Mouse (Mus musculus) mouse embryonic stem cell (cell line): ENCODE data around the gene Sh3pxd2a.

Experiments used
- in situ Hi-C, 2 experiments: fragments of 300-500 bp; cut with MboI; formaldehyde crosslinking; loops; 1 replicate in 1 of 2; 3 replicates in 1 of 2; pipeline ENCODE4 v1.14.3; 2019 to 2020; ENCODE audit warnings: low sequenced_read_pairs in 2 of 2, low pct_unique_long_range_greater_than_20kb in 1 of 2, mixed read lengths in 1 of 2; ENCODE audit not compliant: unreplicated experiment in 1 of 2

The Sh3pxd2a gene

DNA sequence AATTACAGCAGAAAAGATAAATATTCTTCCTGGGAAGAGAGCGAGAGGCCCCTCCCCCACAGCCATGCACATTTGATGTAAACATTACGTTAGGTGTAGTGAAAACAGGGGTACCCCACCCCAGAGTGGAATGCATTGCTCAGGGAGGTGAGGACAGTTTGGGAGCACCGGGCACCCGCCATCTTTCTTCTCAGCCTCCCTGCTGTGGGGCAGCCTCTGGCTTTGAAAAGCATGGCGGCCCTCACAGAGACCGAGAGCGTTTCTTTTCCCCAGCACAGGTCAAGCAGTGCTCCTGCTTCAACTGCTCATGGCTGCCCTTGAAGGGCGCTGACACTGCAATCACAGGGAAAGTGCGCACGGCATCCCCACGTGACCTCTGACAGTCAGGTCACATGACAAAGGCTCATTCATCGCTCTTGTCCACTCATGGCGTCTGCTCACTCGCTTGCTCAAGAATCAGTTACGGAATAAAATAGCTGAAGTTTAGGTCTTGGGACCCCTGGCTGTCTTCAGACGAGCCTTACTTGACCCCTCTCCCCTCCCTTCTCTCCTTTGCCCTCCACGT is 177.2 kb downstream of the Sh3pxd2a start:
- in situ Hi-C loops = no loop called here

DNA sequence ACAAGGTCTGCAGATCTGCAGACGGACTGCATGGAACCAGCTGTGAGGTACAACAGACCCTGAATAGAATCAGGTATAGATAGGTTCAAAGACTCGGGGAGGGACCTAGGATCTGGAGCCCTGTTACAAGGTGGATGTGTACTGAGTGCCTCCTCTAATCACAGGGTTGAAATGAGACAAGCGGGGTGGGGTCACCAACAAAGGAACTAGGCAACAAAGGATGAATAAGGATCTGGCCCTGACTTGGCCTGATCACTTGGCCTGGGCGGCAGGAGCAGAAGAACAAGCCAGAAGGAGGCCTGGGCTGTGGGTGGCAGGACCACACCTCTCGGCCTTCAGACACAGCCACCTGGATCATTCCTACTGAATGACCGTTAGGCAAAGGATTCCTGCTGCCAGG is 178.6 kb downstream of the Sh3pxd2a start:
- in situ Hi-C loops = no loop called here

DNA sequence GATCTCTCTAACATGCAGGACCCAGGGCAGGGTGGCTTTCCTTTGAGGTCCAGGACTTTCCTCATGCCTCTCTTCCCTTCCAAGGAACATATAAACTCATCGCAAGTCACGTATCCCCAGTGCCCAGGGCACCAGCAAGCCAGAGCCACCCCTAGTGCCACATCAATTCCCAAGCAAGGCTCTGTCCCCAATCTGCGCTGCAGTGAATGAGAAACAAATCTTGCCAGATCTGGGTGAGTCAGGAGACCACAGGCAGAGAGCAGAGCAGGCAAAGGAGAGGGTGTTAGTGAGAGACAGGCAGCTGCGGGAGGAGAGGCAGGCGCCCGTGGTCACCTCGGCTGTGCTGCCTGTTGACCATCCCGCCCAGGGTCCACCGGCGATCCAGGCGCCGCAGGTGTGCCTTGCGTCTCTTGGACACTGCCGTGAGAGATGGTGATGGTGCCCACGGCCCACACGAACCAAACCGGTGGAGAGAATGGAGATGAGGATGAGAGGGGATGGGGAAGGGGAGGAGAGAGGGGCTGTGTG is 181.4 kb downstream of the Sh3pxd2a start:
- in situ Hi-C loops = no loop called here

DNA sequence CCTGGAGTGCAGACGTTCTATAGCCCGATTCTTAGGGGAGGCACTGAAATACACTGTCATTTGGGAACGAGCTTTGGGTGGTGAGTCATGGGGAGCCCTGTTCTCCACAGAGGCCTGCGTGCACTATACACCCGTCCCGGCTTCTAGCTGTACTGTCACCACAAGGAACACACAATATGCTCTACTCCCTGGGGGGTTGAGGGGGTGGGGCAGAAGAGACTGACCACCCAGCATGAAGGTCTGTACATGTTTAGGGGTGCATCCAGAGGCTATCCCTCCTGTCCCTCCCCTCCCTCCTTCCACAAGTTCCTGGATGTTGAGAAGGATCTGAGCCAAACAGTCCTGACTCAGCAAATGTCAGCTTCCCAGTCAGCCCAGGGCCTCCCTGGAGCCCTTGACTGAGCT is 182.1 kb downstream of the Sh3pxd2a start:
- in situ Hi-C loops = no loop called here

DNA sequence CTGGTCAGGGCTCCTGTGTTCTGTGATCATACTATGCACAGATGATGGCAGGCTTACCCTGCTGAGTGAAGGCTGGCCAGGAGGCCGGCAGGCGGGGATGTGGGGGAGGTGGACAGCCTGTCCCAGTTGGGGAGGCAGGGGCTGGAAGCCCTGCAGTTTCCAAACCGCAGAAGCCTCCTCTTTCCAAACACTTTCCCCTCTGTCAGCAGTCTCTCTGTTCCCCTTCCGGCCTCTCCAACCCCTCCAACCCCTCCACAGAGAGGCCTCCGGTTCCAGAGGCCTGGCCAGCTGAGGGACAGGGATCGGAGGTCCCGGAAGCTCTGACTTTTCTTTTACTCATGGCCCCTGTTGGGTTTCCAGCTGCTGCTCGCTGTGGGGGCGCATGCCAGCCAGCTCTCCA is 183.3 kb downstream of the Sh3pxd2a start:
- in situ Hi-C loops = no loop called here

DNA sequence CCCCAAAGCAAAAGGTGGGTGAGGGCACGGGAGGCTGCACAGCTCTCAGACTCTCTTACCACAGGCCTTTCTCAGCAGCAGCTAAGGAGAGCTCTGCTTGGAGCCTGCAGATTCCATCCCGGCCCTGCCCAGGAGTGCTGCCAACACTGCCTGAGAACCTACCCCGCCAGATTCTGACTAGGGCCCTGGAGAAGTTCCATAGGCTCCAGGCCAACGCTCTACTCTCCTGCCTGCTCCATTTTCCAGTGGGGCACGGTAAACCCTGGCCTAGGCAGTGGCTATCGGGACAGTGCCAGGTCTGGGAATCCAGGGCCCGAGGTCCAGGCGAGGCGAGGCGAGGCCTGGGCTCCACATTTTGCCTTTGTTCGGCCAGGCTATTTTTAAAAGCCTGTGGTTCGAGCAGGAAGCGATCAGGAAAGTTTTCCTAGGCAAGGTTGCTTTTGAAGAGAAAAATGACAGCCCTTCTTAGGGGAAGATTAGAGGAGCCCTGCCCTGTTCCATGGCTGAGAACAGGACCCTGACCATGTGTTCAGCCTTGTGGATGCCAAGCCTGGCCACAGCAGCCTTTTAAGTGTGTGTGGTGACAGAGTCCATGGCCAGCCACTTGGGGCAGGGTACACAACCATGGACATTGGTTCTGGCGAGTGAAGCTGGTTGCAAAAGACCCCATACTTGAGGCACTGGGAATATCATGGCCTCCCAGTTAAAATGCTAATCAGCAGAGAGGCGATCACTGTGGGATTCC is 184.2 kb downstream of the Sh3pxd2a start:
- in situ Hi-C loops = loop anchor here in 1 of 2 experiments (10.0 kb wide), 1 partner anchor 205 kb away; no protein-coding TSS in a partner anchor

DNA sequence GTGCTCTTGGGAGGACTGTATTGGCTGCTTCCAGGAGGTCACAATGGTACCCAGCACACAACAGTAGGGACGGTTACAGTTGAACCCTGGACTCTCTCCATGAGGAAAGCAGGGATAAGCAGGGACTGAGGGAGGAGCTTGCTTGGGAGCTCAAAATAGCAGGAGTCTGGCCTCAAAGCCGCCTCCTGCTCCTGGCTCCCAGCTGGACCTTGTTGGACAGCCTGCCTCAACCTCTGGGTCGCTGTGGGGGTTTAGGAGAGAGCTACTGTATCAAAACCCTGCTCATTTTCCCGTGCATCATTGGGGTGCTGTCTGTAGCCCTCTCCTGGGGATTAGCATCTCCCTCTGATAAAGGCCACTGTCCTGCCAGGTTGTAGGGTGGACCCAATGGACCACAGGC is 184.8 kb downstream of the Sh3pxd2a start:
- in situ Hi-C loops = loop anchor here in 1 of 2 experiments (10.0 kb wide), 1 partner anchor 205 kb away; no protein-coding TSS in a partner anchor

DNA sequence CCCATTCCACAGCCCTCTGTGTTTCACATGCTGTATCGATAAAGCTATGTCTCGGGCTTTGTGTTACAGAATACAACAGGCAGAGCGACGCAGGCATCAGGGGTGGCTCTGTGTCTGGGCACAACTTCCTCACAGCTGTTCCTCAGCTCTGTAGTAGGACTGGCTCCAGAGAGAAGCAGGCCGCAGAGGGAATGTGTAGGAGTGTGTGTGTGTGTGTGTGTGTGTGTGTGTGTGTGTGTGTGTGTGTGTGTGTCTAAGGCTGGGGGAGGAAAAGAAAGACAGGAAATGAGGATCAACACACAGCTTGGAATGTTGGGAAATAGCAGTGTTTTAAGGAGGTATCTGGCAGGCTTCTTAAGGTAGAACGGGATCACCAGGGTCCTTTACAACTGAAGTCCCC is 187.5 kb downstream of the Sh3pxd2a start:
- in situ Hi-C loops = loop anchor here in 1 of 2 experiments (10.0 kb wide), 1 partner anchor 208 kb away; no protein-coding TSS in a partner anchor

DNA sequence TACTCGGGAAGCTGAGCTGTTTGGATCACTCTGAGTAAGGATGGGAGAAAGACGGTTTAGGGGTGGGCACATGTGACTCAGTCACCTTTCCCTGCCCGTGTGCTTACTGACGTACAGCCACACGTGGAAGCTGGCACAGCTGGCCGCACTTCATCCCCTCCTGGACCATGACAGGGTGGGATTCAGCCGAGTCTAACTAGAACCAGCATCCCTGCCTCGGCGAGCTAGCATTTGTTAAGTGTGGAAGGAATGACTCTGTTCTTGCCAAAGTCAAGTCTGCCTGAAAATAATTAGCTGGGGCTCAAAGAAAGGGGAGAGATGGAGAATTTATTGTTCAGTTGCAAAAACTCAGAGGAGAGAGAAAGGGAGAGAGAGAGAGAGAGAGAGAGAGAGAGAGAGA is 193.7 kb downstream of the Sh3pxd2a start:
- in situ Hi-C loops = loop anchor here (5.0 to 25.0 kb wide), 3 partner anchors 62 to 217 kb away; no protein-coding TSS in a partner anchor

DNA sequence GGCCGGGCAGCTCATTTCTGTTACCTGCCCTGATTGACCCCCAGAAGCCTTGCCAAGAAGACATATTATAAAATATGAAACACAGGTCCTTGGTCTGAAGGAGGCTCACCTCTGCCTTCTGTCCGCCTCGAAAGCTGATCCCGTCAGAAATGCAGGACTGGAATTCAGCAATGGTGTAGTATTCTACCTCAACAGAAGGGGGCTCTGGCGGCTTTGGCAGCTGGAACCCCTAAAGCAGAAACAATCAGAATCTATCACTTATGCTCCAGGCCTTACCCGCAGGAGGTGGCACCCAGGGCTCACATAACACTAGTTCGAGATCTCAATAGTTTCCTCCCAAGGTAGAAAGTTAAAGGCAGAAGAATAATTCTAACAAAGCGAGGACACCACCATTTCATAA is 194.5 kb downstream of the Sh3pxd2a start:
- in situ Hi-C loops = loop anchor here (5.0 to 25.0 kb wide), 3 partner anchors 63 to 218 kb away; no protein-coding TSS in a partner anchor

DNA sequence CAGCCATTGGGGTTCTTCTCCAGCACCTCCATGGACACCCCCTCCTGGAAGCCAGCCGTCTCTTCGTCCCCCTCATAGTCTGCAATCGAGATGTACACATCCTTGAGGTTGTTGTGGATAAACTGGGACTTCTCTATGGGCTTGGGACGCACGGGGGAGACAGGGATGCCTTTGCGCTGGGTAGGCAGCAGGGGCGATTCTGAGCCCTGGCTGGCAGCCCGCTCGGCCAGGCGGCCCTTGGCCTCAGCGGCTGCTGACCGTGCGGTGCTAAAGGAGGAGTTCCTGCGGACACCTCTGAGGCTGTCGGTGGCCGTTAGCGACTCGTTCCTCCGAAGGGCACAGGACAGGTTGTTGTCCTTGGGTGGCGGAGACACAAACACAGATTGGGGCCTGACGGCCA is 197.1 kb downstream of the Sh3pxd2a start:
- in situ Hi-C loops = loop anchor here (5.0 to 25.0 kb wide), 2 partner anchors 65 to 220 kb away; no protein-coding TSS in a partner anchor

DNA sequence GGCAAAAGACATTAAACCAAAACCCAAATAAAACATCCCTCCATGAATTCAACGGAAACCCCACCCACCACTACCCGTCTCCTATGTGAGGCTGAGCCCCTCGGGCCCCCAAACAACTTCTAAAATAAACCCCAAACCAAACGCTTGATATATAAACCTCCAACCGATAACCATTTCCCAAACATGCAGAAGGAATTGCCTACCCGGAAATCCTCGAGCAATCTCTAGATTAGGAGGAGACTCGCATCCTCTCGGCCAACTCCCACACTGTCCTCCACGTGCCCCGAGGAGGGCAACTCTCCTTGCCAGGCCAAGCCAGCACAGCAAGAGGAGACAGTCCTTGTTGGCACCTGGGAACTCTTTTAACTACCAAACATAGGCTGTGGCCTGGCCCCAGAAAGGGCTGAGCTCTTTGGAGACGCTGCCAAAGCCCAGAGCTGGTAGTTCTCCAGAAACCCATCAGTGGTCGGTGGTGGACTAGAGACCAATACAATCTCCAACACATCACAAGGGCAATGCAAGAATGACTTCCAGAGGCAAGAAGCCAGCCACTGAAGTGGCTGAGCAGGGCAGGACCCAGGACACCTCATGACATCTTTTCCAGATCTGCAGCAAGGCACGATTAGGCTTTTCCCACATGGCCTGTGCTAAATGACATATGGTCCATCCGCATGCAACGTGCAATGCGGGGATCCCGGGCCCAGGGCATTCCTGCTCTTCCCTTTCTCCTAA is 198.0 kb downstream of the Sh3pxd2a start:
- in situ Hi-C loops = loop anchor here (5.0 to 25.0 kb wide), 2 partner anchors 66 to 221 kb away; no protein-coding TSS in a partner anchor

DNA sequence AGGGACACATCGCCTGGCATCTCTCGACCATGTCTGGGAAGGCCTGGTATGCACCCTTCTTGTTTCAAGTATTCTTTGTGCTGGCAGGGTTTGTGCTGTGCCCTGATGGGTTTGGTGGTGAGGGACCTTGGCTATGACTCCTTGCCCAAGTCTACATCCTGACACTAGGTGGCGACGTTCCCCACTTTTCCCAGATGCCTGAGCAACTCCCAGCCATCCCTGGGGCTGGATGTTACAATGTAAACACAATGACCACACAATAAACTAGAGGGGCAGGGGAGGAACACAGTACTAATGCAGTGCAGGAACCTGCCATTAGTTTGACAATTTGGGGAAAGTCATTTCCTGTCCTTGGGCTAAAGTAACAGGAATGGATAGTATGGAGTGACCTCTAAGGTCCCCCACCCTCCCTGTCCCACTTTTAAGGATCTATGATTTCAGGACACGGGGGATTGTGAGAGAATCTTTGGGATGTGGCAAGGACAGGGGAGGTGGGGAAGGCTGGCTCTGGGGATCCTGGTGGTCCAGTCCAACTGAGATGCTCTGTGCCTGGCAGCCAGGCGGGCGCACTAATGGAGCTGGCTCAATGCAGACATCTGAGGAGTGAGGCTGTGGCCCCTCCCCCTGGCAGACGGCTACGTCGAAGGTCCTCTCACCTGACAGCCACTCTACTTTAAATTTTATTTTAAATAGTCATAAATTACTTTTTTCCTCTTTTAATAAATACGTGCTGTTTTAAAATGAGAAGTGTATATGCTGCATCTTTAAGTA is 199.7 kb downstream of the Sh3pxd2a start:
- in situ Hi-C loops = loop anchor here (5.0 to 25.0 kb wide), 2 partner anchors 68 to 223 kb away; no protein-coding TSS in a partner anchor

DNA sequence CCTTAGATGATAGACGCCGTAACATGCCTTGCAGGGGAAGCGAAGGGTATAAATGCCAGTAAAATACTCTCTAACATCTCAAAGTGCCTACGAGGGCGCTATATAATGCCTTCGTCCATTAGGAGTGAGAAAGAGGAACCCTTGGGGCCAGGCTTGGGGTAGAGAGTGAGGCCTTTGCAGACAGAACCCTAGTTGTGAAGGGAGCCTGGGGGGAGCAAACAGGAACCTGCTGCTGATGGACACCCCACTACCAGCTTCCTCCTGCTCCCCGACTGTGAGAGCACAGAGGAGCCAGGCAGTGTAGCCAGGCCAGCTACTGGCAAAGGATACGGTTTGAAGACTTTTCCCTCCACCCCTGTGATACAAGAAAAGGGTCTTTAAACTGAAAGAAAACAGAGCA is 200.6 kb downstream of the Sh3pxd2a start:
- in situ Hi-C loops = loop anchor here in 1 of 2 experiments (25.0 kb wide), 1 partner anchor 224 kb away; no protein-coding TSS in a partner anchor

DNA sequence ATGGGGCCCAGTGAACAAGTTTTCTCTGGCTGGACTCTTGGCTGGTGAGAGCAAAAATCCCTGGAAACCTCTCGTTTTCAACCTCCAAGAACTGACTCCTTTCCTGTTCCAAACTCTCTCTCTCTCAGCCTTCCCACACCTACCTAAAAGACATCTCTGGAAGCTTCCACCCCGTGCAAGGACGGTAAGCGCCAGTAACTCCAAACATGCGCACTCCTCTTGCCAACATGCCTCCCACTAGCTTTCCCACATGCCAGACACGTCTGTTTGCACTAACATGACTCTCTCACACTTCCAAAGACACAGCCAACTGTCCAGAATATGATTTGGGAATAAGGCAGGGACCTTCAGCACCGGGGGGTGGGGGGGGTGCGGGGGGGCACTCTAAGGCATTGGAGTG is 203.0 kb downstream of the Sh3pxd2a start:
- in situ Hi-C loops = loop anchor here in 1 of 2 experiments (25.0 kb wide), 1 partner anchor 226 kb away; no protein-coding TSS in a partner anchor

DNA sequence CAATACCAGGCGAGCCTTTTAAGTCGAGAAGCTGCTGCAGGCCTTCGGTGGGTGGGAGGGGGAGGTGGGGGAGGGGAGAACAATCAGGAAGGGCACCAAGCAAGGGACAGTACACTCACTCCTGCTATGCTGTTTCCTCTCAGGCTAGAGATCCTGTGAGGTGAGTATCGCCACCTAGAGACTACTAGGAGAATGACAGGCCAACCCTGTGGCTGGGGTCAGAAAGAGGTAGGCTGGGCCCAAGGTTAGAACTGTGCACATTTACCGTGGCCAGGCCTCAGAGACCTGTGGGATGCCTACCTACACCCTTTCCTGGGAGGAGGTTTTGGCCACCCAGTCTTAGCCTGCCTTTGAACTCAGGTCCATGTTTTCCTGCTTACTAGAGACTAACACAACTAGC is 204.6 kb downstream of the Sh3pxd2a start:
- in situ Hi-C loops = loop anchor here in 1 of 2 experiments (25.0 kb wide), 1 partner anchor 228 kb away; no protein-coding TSS in a partner anchor

DNA sequence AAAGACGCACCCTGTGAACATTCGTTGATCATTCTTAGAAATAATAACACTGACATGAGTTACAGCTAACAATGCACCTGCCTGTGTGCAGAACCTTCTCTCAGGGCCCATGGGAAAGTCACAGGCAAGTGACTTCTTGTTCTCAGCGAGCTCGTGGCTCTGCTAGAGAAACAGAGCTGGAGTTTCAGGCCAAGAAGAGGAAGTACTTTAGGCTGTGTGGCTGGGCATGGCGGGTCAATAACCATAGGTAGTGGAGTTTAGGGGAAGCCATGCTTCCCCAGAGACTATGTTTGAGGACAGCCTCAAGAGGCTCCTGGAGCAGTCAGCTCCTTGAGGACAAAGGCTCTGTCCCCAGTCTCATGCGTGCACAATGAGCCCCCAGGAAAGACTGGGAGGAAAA is 208.3 kb downstream of the Sh3pxd2a start:
- in situ Hi-C loops = loop anchor here in 1 of 2 experiments (25.0 kb wide), 1 partner anchor 231 kb away; no protein-coding TSS in a partner anchor

DNA sequence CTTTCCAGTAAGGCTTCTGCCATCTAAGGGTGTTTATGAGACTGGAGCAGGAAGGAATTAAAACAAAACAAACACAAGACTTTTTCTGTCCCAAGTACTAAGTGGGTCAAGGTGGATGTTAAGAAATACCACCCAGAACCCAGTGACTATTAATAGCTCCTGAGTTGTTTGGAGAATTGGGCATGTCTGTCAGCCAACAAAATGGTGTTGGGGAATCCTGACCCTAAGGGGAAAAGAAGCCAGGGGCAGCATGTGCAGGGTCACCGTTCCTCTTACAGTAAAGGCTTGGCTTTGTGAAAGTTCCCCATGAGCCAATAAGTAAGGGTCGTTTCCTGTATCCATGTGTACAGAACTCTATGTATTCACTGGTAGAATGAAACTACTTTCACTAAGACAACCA is 209.2 kb downstream of the Sh3pxd2a start:
- in situ Hi-C loops = loop anchor here in 1 of 2 experiments (25.0 kb wide), 1 partner anchor 232 kb away; no protein-coding TSS in a partner anchor
